Comparison of ENCODE assay signal across 9 mouse cellular contexts in genomic region chr7:72149073-72149472, GRCm38 (mm10).
A peak's percentile ranks its signal among the peaks of the same experiment; 100 is the strongest.
DNase-seq lines count a peak whose midpoint lies in the region; ATAC-seq and TF ChIP-seq lines count a peak whose summit lies in the region.
"Had no signal": no experiment of that assay in that cellular context is flagged by ENCODE, and none has a peak within 500 bp of the region (broad histone marks: within the 10 kb centered on the region; RNA-seq: fewer than 3 reads in every experiment).

No protein-coding gene starts in this region.

- H3K4me2 ChIP-seq in hindbrain, postnatal 0 days (ENCODE audit: low read depth, low read length), result no peak overlapping the region
- H3K4me2 ChIP-seq: neural tube, embryonic 12.5 days had no signal

- peak; percentile 75 for TF ChIP-seq CTCF in hindbrain, postnatal 0 days (IDR thresholded peaks at IDR 0.05; ENCODE audit: low read depth)

- no peaks in the 10 kb centered on the region for H3K4me1 ChIP-seq in heart, embryonic 10.5 days
- H3K4me1 ChIP-seq in hindbrain, postnatal 0 days (ENCODE audit: insufficient read depth, low read length), result no peaks in the 10 kb centered on the region
- H3K4me1 ChIP-seq: neural tube, embryonic 12.5 days had no signal

- DNase-seq in heart, adult 18-20 months, result peak; percentile 27 to 64
- no peak for DNase-seq in heart, embryonic 10.5 days (ENCODE audit: low spot score)
- DNase-seq in urinary bladder, postnatal 25 days (ENCODE audit: low spot score), result peak; percentile 21
- DNase-seq in urinary bladder, postnatal 4 days (ENCODE audit: low spot score in 2 of 2), result no peak
- DNase-seq in hindbrain, postnatal 0 days (ENCODE audit: low spot score), result peak; percentile 78
- peak; percentile 58 for DNase-seq in lung, postnatal 14 days
- DNase-seq in thymus, postnatal 36 days, result no peak
- DNase-seq in spleen, postnatal 36 days (ENCODE audit: low spot score in 2 of 2), result no peak

- H3K9me3 ChIP-seq in heart, embryonic 10.5 days, result no peaks in the 10 kb centered on the region
- no peaks in the 10 kb centered on the region for H3K9me3 ChIP-seq in hindbrain, postnatal 0 days (ENCODE audit: low read length)
- H3K9me3 ChIP-seq: neural tube, embryonic 12.5 days had no signal

- no peaks in the 10 kb centered on the region for H3K36me3 ChIP-seq in heart, embryonic 10.5 days
- H3K36me3 ChIP-seq in hindbrain, postnatal 0 days (ENCODE audit: insufficient read depth, low read length), result no peaks in the 10 kb centered on the region
- H3K36me3 ChIP-seq: neural tube, embryonic 12.5 days had no signal

- H3K4me3 ChIP-seq in heart, embryonic 10.5 days, result no peak overlapping the region
- no peak overlapping the region for H3K4me3 ChIP-seq in hindbrain, postnatal 0 days (ENCODE audit: low read length)
- H3K4me3 ChIP-seq: neural tube, embryonic 12.5 days had no signal

- 25% methylated on average over 3 of the region's 3 CpGs for WGBS in heart, embryonic 10.5 days
- 16% methylated on average over 3 of the region's 3 CpGs for WGBS in hindbrain, postnatal 0 days

- ATAC-seq in hindbrain, postnatal 0 days, result no peak

- no peak overlapping the region for H3K27ac ChIP-seq in heart, embryonic 10.5 days
- H3K27ac ChIP-seq in hindbrain, postnatal 0 days, result no peak overlapping the region
- H3K27ac ChIP-seq: neural tube, embryonic 12.5 days had no signal

- no peak overlapping the region for H3K9ac ChIP-seq in hindbrain, postnatal 0 days (replicated peaks; ENCODE audit: low read length)
- H3K9ac ChIP-seq: neural tube, embryonic 12.5 days had no signal

- no peaks in the 10 kb centered on the region for H3K27me3 ChIP-seq in heart, embryonic 10.5 days (ENCODE audit: insufficient read depth, poor library complexity, severe bottlenecking)
- no peaks in the 10 kb centered on the region for H3K27me3 ChIP-seq in hindbrain, postnatal 0 days (ENCODE audit: insufficient read depth, low read length)
- H3K27me3 ChIP-seq: neural tube, embryonic 12.5 days had no signal

Comparison
In these comparisons a context has a peak if more than half of its experiments do, and no peak if none do; other contexts are left out.
1. DNase-seq: peak in heart, adult 18-20 months (2 of 2), urinary bladder, postnatal 25 days (single experiment), hindbrain, postnatal 0 days (single experiment) and lung, postnatal 14 days (single experiment); none in heart, embryonic 10.5 days (single experiment), urinary bladder, postnatal 4 days (0 of 2), thymus, postnatal 36 days (0 of 2) and spleen, postnatal 36 days (0 of 2).